Mouse (Mus musculus) liver, embryonic 11.5 days (tissue): Measurements from ENCODE around the gene H2-K1. TPM values are rescaled to one million over a fixed set of nuclear protein-coding genes. Genes with fewer than 3 reads are reported as not detected.

Source experiments
- ATAC-seq: fragments of 200-750 bp; cut with Nextera tagmentation; replicated peaks from 2 replicates; pipeline ENCODE4 v1.8.0; 2017; ENCODE audit warnings: moderate number of reproducible peaks, mild to moderate bottlenecking, moderate TSS enrichment, moderate library complexity; ENCODE audit not compliant: low FRiP score
- DNase-seq: peaks from one replicate; pipeline ENCODE4 v3.0.0-alpha.2; 2017; ENCODE audit warnings: low spot score
- H3K27ac ChIP-seq: fragments of 300-500 bp; sonication (generic); 2 replicates; pipeline ENCODE4 v1.5.1; 2014; ENCODE audit warnings: mild to moderate bottlenecking, low read depth, low read length, control low read depth
- H3K27me3 ChIP-seq: fragments of 300-500 bp; sonication (generic); replicated peaks from 2 replicates; pipeline ENCODE4 v1.6.1; 2014; ENCODE audit warnings: low read length, mixed read lengths; ENCODE audit not compliant: control insufficient read depth, insufficient read depth
- H3K36me3 ChIP-seq: fragments of 300-500 bp; sonication (generic); 2 replicates; pipeline ENCODE4 v1.6.1; 2014; ENCODE audit warnings: mild to moderate bottlenecking, low read length, moderate library complexity, mixed read lengths; ENCODE audit not compliant: control insufficient read depth, insufficient read depth
- H3K4me1 ChIP-seq: fragments of 300-500 bp; sonication (generic); replicated peaks from 2 replicates; pipeline ENCODE4 v1.6.1; 2014; ENCODE audit warnings: low read length, mixed read lengths; ENCODE audit not compliant: control insufficient read depth, insufficient read depth
- H3K4me2 ChIP-seq: fragments of 300-500 bp; sonication (generic); 2 replicates; pipeline ENCODE4 v1.6.1; 2014; ENCODE audit warnings: mild to moderate bottlenecking, control low read depth, moderate library complexity
- H3K4me3 ChIP-seq: fragments of 300-500 bp; sonication (generic); 2 replicates; pipeline ENCODE4 v1.5.1; 2014; ENCODE audit warnings: low read depth, low read length, control low read depth
- H3K9ac ChIP-seq: fragments of 300-500 bp; sonication (generic); 2 replicates; pipeline ENCODE4 v1.6.1; 2014; ENCODE audit warnings: low read depth, low read length, control low read depth
- H3K9me3 ChIP-seq: fragments of 300-500 bp; sonication (generic); 2 replicates; pipeline ENCODE4 v1.6.1; 2016; ENCODE audit warnings: low read length, inconsistent platforms, mixed read lengths; ENCODE audit not compliant: control insufficient read depth
- WGBS: fragments of 180-500 bp; shearing (Covaris S2); extraction: QIAGEN DNeasy Blood & Tissue Kit; methylation state at CpG from one replicate; pipeline ENCODE4 v1.1.7; 2014; 5-methylcytosine and 5-hydroxymethylcytosine counted together
- polyA plus RNA-seq: library from polyadenylated mRNA; unstranded; fragments of >200 nt; fragmentation: Nextera tagmentation; extraction: Ambion mirVana; gene quantifications from 2 replicates; pipeline ENCODE4 v1.2.1, GENCODE M21; 2014

The H2-K1 gene
- polyA plus RNA-seq, 1 experiment from 2014 or later = 82.7 TPM

GRCm38 (mm10) chr17:34024317-34024821 is 24.2 kb upstream of the H2-K1 start, which contains the start of gene Ring1:
TSS of gene Ring1 (minus strand) at chr17:34024680.
- Histone ChIP-seq H3K9me3 (peaks cover 10% of the 10 kb centered on the region; the same call in 1 of the 2 replicates), H3K27me3 (no peaks in the 10 kb centered on the region), H3K4me3 (peak within 1 kb of the TSS; percentile 88), H3K4me2 (peak within 1 kb of the TSS; percentile 97), H3K27ac (peak within 1 kb of the TSS; percentile 90), H3K9ac (peak within 1 kb of the TSS; percentile 93), H3K36me3 (peaks cover 31% of the 10 kb centered on the region), H3K4me1 (peaks cover 37% of the 10 kb centered on the region)
- DNase-seq (peak; percentile 89), ATAC-seq (peak; percentile 56)
- under 1% methylated on average over 57 of the region's 58 CpGs for WGBS

DNA sequence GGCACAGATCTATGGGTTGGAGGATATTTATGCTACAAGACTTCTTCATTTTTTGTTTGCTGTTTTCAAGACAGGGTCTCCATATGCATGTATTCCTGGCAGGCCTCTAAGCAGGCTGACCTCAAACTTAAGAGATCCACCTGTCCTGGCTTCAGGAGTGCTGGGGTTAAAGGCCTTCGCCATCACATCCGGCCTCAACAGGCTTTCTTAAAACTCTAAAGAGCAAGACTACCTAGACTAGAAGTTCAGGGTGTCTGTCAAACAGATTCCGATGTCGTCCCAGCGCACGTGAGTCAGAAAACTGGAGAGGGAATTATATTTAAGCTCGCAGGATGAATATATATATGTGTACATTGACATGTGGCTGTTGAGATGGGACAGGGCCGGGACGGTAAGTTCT is 23.5 kb upstream of the H2-K1 start:
- Histone ChIP-seq H3K27me3 (no peaks in the 10 kb centered on the region), H3K4me1 (peaks cover 30% of the 10 kb centered on the region), H3K9me3 (peaks cover 15% of the 10 kb centered on the region; the same call in 1 of the 2 replicates), H3K4me2 (peak overlapping the region; percentile 97), H3K4me3 (peak overlapping the region; percentile 88), H3K36me3 (peaks cover 24% of the 10 kb centered on the region), H3K27ac (no peak overlapping the region), H3K9ac (peak overlapping the region; percentile 93)
- no peak for DNase-seq
- 68% methylated on average over 9 of the region's 9 CpGs for WGBS
- ATAC-seq = no peak

DNA sequence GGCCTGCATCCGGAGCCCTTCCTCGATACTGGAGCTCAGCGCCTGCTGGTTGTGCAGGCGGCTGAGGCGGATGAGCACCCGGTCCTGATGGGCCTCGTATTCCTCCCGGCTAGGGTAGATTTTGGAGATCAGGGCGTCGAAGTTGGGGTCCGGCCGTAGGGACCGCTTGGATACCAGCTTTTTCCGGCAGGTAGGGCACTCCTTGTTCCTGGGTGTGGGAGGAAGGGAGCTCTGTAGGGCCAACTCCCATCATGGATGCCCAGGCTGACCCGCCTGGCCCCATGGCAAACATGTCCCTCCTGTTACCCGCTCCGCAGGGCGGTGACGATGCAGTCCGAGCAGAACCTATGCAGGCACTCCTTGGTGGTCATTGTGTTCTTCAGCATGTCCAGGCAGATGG is 22.8 kb upstream of the H2-K1 start:
- no peak overlapping the region for H3K27ac ChIP-seq
- H3K27me3 ChIP-seq = no peaks in the 10 kb centered on the region
- WGBS = 96% methylated on average over 20 of the region's 20 CpGs
- DNase-seq (no peak), ATAC-seq (no peak)
- H3K4me2 ChIP-seq = no peak overlapping the region
- peaks cover 15% of the 10 kb centered on the region; the same call in 1 of the 2 replicates for H3K9me3 ChIP-seq
- no peak overlapping the region for H3K4me3 ChIP-seq
- H3K9ac ChIP-seq = no peak overlapping the region
- H3K36me3 ChIP-seq = peaks cover 19% of the 10 kb centered on the region
- H3K4me1 ChIP-seq = peaks cover 23% of the 10 kb centered on the region

GRCm38 (mm10) chr17:34022414-34022783 is 22.3 kb upstream of the H2-K1 start:
- H3K4me3 ChIP-seq = no peak overlapping the region
- no peak overlapping the region for H3K4me2 ChIP-seq

DNA sequence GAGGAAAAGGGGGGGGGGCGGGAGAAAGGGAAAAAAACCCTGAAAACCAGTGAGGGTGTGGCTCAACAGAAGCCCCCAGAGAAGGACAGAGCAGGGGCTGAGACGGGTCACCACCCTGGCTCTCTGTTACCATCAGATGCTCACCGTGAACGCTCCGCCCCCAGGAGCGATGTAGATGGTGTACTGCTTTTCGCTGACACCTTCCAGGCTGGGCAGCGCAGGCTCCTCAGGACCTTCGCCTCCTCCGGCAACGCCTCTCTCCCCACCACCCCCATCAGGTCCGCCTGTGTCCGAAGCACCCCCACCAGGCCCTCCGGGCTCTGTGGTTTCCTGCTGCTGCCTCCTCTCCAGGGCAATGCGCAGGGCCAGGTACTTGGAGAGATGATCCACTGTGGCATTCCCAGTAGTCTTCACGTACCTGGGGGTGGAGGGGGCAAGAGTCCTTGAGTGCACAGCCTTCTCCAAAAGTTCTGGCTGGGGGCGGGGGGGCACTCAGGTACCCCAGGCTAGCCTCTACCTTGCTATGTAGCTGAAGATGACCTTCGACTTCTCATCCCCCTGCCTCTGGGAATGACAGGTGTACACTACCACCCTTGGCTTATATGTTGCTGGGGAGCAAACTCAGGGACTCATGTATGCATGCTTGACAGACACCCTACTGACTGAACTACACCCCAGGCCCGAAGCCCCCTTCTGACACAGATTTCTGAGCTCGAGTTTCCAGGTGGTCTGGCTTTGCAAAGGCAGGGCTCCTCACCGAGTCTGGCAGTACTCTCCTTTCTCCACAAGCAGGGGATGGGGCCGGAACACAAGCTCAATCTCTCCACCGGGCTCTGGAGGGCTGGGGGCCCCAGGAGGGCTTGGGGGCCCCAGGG is 21.6 kb upstream of the H2-K1 start:
- Histone ChIP-seq H3K27me3 (no peaks in the 10 kb centered on the region), H3K27ac (no peak overlapping the region), H3K4me3 (no peak overlapping the region), H3K4me2 (no peak overlapping the region), H3K9ac (no peak overlapping the region), H3K4me1 (peaks cover 18% of the 10 kb centered on the region), H3K9me3 (peaks cover 15% of the 10 kb centered on the region; the same call in 1 of the 2 replicates), H3K36me3 (peaks cover 19% of the 10 kb centered on the region)
- 94% methylated on average over 22 of the region's 23 CpGs for WGBS
- DNase-seq = no peak
- no peak for ATAC-seq

More at GRCm38 (mm10) chr17:34022414-34022783, 22.3 kb upstream of the H2-K1 start:
- no peak for ATAC-seq
- H3K27ac ChIP-seq = no peak overlapping the region
- WGBS = 89% methylated on average over 14 of the region's 14 CpGs
- H3K9me3 ChIP-seq = peaks cover 15% of the 10 kb centered on the region; the same call in 1 of the 2 replicates
- DNase-seq = no peak
- no peaks in the 10 kb centered on the region for H3K27me3 ChIP-seq
- peaks cover 19% of the 10 kb centered on the region for H3K36me3 ChIP-seq
- peaks cover 22% of the 10 kb centered on the region for H3K4me1 ChIP-seq
- no peak overlapping the region for H3K9ac ChIP-seq

DNA sequence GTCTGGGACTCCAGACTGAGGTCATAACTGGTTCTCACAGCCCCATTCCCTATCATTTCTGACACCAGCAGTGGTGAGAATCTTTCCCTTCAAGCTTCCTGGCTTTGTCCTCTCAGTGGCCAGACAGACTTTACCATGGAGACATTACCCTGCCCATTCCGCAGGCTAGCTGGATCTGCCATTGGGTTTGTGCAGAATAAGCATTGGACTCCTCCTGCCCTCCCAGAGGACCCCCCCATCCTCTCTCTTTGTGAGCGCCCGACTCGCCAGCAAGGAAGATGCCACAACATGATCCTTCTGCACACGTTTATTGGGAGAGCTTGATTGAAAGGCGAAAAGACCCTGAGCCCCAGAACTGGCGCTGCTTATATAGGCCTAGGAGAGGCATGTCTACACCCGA is 13.3 kb upstream of the H2-K1 start:
- H3K9ac ChIP-seq = no peak overlapping the region
- H3K4me2 ChIP-seq = no peak overlapping the region
- H3K27me3 ChIP-seq = no peaks in the 10 kb centered on the region
- H3K36me3 ChIP-seq = no peaks in the 10 kb centered on the region
- WGBS = 93% methylated on average over 8 of the region's 8 CpGs
- no peaks in the 10 kb centered on the region for H3K4me1 ChIP-seq
- no peaks in the 10 kb centered on the region for H3K9me3 ChIP-seq
- no peak overlapping the region for H3K27ac ChIP-seq
- no peak overlapping the region for H3K4me3 ChIP-seq
- ATAC-seq (no peak), DNase-seq (no peak)

DNA sequence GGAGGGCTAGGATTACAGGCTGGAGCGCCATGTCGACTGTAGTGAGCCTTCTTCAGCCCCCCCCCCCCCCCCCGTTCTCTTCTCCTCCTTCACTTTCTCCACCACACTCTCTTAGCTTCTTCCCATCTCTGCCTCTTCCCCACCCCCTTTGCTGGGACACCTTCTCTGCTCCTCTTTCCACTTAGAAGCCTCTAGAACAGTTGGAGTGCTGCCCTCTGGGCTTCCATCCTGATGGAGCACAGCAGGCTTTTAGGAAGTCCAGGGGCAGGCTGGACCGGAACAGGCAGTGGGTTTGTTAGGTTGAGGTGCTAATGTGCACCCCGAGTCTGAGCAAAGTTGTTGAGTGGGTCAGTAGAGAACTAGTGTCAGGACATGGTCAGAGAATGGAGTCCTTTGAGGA is 10.0 kb upstream of the H2-K1 start:
- 63% methylated on average over 5 of the region's 5 CpGs for WGBS
- no peaks in the 10 kb centered on the region for H3K9me3 ChIP-seq
- H3K9ac ChIP-seq = no peak overlapping the region
- no peaks in the 10 kb centered on the region for H3K4me1 ChIP-seq
- H3K4me3 ChIP-seq = no peak overlapping the region
- no peak overlapping the region for H3K27ac ChIP-seq
- ATAC-seq (no peak), DNase-seq (no peak)
- H3K36me3 ChIP-seq = no peaks in the 10 kb centered on the region
- H3K27me3 ChIP-seq = no peaks in the 10 kb centered on the region
- no peak overlapping the region for H3K4me2 ChIP-seq

DNA sequence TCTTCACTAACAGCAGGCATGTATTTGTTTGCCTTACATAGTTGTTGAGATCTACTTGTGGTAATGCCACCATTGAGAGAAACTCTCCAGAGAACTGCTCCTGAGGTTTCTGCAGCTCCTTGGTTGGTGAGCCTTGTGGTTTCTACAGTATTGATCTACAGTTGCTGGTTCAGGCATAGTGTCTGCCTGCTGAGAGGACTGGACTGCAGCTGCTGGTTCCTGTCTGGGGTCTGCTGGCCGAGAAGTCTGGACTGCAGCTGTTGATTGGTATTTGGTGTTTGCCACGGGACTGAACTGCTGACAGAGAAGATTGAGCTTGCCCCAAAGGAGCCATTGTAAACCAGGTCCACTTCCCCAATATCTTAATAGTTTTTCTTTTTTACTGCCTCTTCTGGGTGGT is 6.4 kb upstream of the H2-K1 start:
- WGBS = 44% methylated on average over 2 of the region's 2 CpGs
- Histone ChIP-seq H3K4me3 (no peak overlapping the region), H3K27me3 (peaks cover 2% of the 10 kb centered on the region; the same call in 1 of the 2 replicates), H3K27ac (no peak overlapping the region), H3K4me2 (no peak overlapping the region), H3K9me3 (no peaks in the 10 kb centered on the region), H3K9ac (no peak overlapping the region), H3K36me3 (no peaks in the 10 kb centered on the region), H3K4me1 (no peaks in the 10 kb centered on the region)
- ATAC-seq (no peak), DNase-seq (no peak)
